Mouse (Mus musculus): ENCODE results near the gene Sav1. TPM values are rescaled to one million over a fixed set of nuclear protein-coding genes. Genes with fewer than 3 reads are reported as not detected.

Gene Sav1
- polyA plus RNA-seq, 1 experiment from 2014 or later, result 8.2 TPM

Other genes starting within 250 kb of the Sav1 start
- 0.67 and 0.74 TPM in 2 replicates for gene Cdkl1, start 195.7 kb downstream of the Sav1 start, polyA plus RNA-seq (2016; fragmentation: Nextera tagmentation; extraction: Ambion mirVana)
- gene Atl1, start 94.4 kb downstream of the Sav1 start, polyA plus RNA-seq (2016; fragmentation: Nextera tagmentation; extraction: Ambion mirVana), result 1.7 and 2.2 TPM in 2 replicates
- 31.8 and 34.1 TPM in 2 replicates for gene Map4k5, start 93.8 kb downstream of the Sav1 start, polyA plus RNA-seq (2016; fragmentation: Nextera tagmentation; extraction: Ambion mirVana)
- gene Nin, start 126.7 kb upstream of the Sav1 start, polyA plus RNA-seq (2016; fragmentation: Nextera tagmentation; extraction: Ambion mirVana), result 4.0 and 4.4 TPM in 2 replicates
- not detected in 2 replicates for gene Abhd12b, start 167.1 kb upstream of the Sav1 start, polyA plus RNA-seq (2016; fragmentation: Nextera tagmentation; extraction: Ambion mirVana)
- gene Pygl, start 244.5 kb upstream of the Sav1 start, polyA plus RNA-seq (2016; fragmentation: Nextera tagmentation; extraction: Ambion mirVana), result 29.4 and 29.5 TPM in 2 replicates